In genomic region chr10:23480474-23480873, GRCm38 (mm10) we compare ENCODE assay signal across 31 mouse cellular contexts.
"Had no signal": no experiment of that assay in that cellular context is flagged by ENCODE, and none has a peak within 500 bp of the region (broad histone marks: within the 10 kb centered on the region; RNA-seq: fewer than 3 reads in every experiment).

No protein-coding gene starts in this region.

- H3K27ac ChIP-seq: heart, embryonic 10.5 days; heart, embryonic 13.5 days; heart, embryonic 15.5 days; hindbrain, embryonic 10.5 days; hindbrain, embryonic 12.5 days; hindbrain, embryonic 13.5 days; hindbrain, embryonic 14.5 days; hindbrain, embryonic 15.5 days; hindbrain, postnatal 0 days; intestine, embryonic 15.5 days; kidney, embryonic 15.5 days; kidney, postnatal 0 days; layer of hippocampus, adult 2 months had no signal

- H3K4me2 ChIP-seq: heart, embryonic 11.5 days; heart, embryonic 12.5 days; heart, embryonic 13.5 days; heart, embryonic 15.5 days; hindbrain, embryonic 12.5 days; hindbrain, embryonic 13.5 days; hindbrain, embryonic 14.5 days; hindbrain, embryonic 15.5 days; intestine, embryonic 15.5 days; kidney, embryonic 15.5 days had no signal

- H3K4me3 ChIP-seq: heart, embryonic 10.5 days; heart, embryonic 12.5 days; heart, embryonic 13.5 days; heart, embryonic 15.5 days; hindbrain, embryonic 10.5 days; hindbrain, embryonic 12.5 days; hindbrain, embryonic 13.5 days; hindbrain, embryonic 15.5 days; intestine, embryonic 15.5 days; kidney, embryonic 15.5 days; layer of hippocampus, adult 2 months had no signal

- DNase-seq: heart, postnatal 10 days; heart, postnatal 14 days; heart, postnatal 36 days; heart, postnatal 4 days; kidney, adult 11 months; kidney, adult 18-20 months; kidney, adult 2 months; kidney, adult 8-10 months; kidney, adult 9 months; kidney, postnatal 10 days; kidney, postnatal 14 days; kidney, postnatal 25 days; kidney, postnatal 36 days; kidney, postnatal 4 days; layer of hippocampus, adult 9-11 months; layer of hippocampus, postnatal 36 days had no signal

- H3K4me1 ChIP-seq: heart, embryonic 10.5 days; heart, embryonic 12.5 days; heart, embryonic 13.5 days; heart, embryonic 15.5 days; hindbrain, embryonic 10.5 days; hindbrain, embryonic 12.5 days; hindbrain, embryonic 13.5 days; hindbrain, embryonic 15.5 days; intestine, embryonic 15.5 days; kidney, embryonic 15.5 days had no signal

- H3K27me3 ChIP-seq: heart, embryonic 12.5 days; heart, embryonic 13.5 days; heart, embryonic 15.5 days; hindbrain, embryonic 12.5 days; hindbrain, embryonic 13.5 days; hindbrain, embryonic 15.5 days; intestine, embryonic 15.5 days; kidney, embryonic 15.5 days had no signal

- H3K9ac ChIP-seq: heart, embryonic 12.5 days; heart, embryonic 13.5 days; heart, embryonic 15.5 days; hindbrain, embryonic 12.5 days; hindbrain, embryonic 13.5 days; hindbrain, embryonic 14.5 days; hindbrain, embryonic 15.5 days; intestine, embryonic 15.5 days; kidney, embryonic 15.5 days had no signal

- H3K36me3 ChIP-seq: heart, embryonic 10.5 days; heart, embryonic 12.5 days; heart, embryonic 13.5 days; heart, embryonic 15.5 days; hindbrain, embryonic 10.5 days; hindbrain, embryonic 12.5 days; hindbrain, embryonic 13.5 days; hindbrain, embryonic 15.5 days; intestine, embryonic 15.5 days; kidney, embryonic 15.5 days had no signal
